13 mouse cellular contexts compared by ENCODE assay signal in genomic region chr13:16761415-16761814, GRCm38 (mm10).
A peak's percentile ranks its signal among the peaks of the same experiment; 100 is the strongest.
DNase-seq lines count a peak whose midpoint lies in the region; ATAC-seq and TF ChIP-seq lines count a peak whose summit lies in the region.
"Had no signal": no experiment of that assay in that cellular context is flagged by ENCODE, and none has a peak within 500 bp of the region (broad histone marks: within the 10 kb centered on the region; RNA-seq: fewer than 3 reads in every experiment).

No protein-coding gene starts in this region.

- no peak overlapping the region for H3K9ac ChIP-seq in heart, postnatal 0 days (replicated peaks; ENCODE audit: low read depth, low read length)
- H3K9ac ChIP-seq in stomach, embryonic 14.5 days (replicated peaks; ENCODE audit: low read depth, low read length) = no peak overlapping the region
- H3K9ac ChIP-seq: forebrain, embryonic 13.5 days; neural tube, embryonic 13.5 days had no signal

- ATAC-seq in Patski = peak; percentile 93
- peak; percentile 55; the same call in 1 of the 2 replicates for ATAC-seq in heart, postnatal 0 days (ENCODE audit: insufficient read depth, low read depth)
- peak; percentile 53; the same call in 1 of the 2 replicates for ATAC-seq in stomach, embryonic 14.5 days (ENCODE audit: insufficient number of reproducible peaks, insufficient read depth, low FRiP score, low read depth)
- no peak for ATAC-seq in inflammation-experienced regulatory T-cells, adult 6 months

- DNase-seq in kidney, postnatal 10 days = peak; percentile 31
- DNase-seq in kidney, postnatal 36 days = no peak
- DNase-seq in Patski (ENCODE audit: low read depth, low spot score) = no peak
- DNase-seq in heart, postnatal 0 days (ENCODE audit: low spot score) = peak; percentile 29
- DNase-seq in adrenal gland, adult 18-20 months (ENCODE audit: low spot score in 2 of 2) = no peak
- DNase-seq: embryo, embryonic 11 days; liver had no signal

- no peak overlapping the region for H3K4me2 ChIP-seq in heart, postnatal 0 days (ENCODE audit: low read depth, low read length)
- no peak overlapping the region for H3K4me2 ChIP-seq in stomach, embryonic 14.5 days (replicated peaks; ENCODE audit: low read depth, low read length)
- H3K4me2 ChIP-seq: forebrain, embryonic 13.5 days; neural tube, embryonic 13.5 days had no signal

- peak; percentile 59 for TF ChIP-seq CTCF in Patski (IDR thresholded peaks at IDR 0.05)
- TF ChIP-seq CTCF in heart, postnatal 0 days (IDR thresholded peaks at IDR 0.05; ENCODE audit: low read depth) = no peak

- POLR2A ChIA-PET in Patski (lab: Charles Lee) = no interaction called here

- H3K27me3 ChIP-seq in Patski = no peaks in the 10 kb centered on the region
- H3K27me3 ChIP-seq in heart, postnatal 0 days (ENCODE audit: control insufficient read depth, insufficient read depth, low read length) = no peaks in the 10 kb centered on the region
- H3K27me3 ChIP-seq in stomach, embryonic 14.5 days (ENCODE audit: control insufficient read depth, insufficient read depth, low read length) = no peaks in the 10 kb centered on the region
- H3K27me3 ChIP-seq: forebrain, embryonic 13.5 days; neural tube, embryonic 13.5 days had no signal

- in situ Hi-C loops in Patski (cut with MboI; ENCODE audit: low pct_unique_long_range_greater_than_20kb) = loop anchor here (5.0 kb wide), 2 partner anchors 671 to 744 kb away; no protein-coding TSS in a partner anchor

- H3K4me1 ChIP-seq in heart, postnatal 0 days (ENCODE audit: control insufficient read depth, insufficient read depth) = no peaks in the 10 kb centered on the region
- no peaks in the 10 kb centered on the region for H3K4me1 ChIP-seq in stomach, embryonic 14.5 days (ENCODE audit: control insufficient read depth, insufficient read depth, low read length)

- CTCF ChIA-PET in Patski (lab: Charles Lee) = interaction anchor here (1.3 kb wide), 1 partner anchor 750 kb away, joined by 4 read pairs; the partner anchor contains the start of gene Inhba

- no peaks in the 10 kb centered on the region for H3K36me3 ChIP-seq in heart, postnatal 0 days (replicated peaks; ENCODE audit: control insufficient read depth, insufficient read depth, low read length)
- no peaks in the 10 kb centered on the region for H3K36me3 ChIP-seq in stomach, embryonic 14.5 days (ENCODE audit: control insufficient read depth, insufficient read depth, low read length)
- H3K36me3 ChIP-seq: hindbrain, embryonic 10.5 days; midbrain, embryonic 10.5 days; neural tube, embryonic 13.5 days had no signal

- 56% methylated on average over 4 of the region's 4 CpGs for WGBS in heart, postnatal 0 days
- WGBS in stomach, embryonic 14.5 days = 56% methylated on average over 4 of the region's 4 CpGs

- H3K9me3 ChIP-seq in heart, postnatal 0 days (replicated peaks; ENCODE audit: control insufficient read depth, low read length) = no peaks in the 10 kb centered on the region
- no peaks in the 10 kb centered on the region for H3K9me3 ChIP-seq in stomach, embryonic 14.5 days (ENCODE audit: control insufficient read depth, low read depth, low read length)
- H3K9me3 ChIP-seq: forebrain, embryonic 13.5 days; hindbrain, embryonic 10.5 days; midbrain, embryonic 10.5 days; neural tube, embryonic 13.5 days had no signal

- no peak overlapping the region for H3K27ac ChIP-seq in heart, postnatal 0 days (ENCODE audit: low read depth)
- H3K27ac ChIP-seq in stomach, embryonic 14.5 days (ENCODE audit: low read length) = no peak overlapping the region
- H3K27ac ChIP-seq: hindbrain, embryonic 10.5 days; midbrain, embryonic 10.5 days; neural tube, embryonic 13.5 days had no signal

- H3K4me3 ChIP-seq in heart, postnatal 0 days (ENCODE audit: low read depth, low read length) = no peak overlapping the region
- no peak overlapping the region for H3K4me3 ChIP-seq in stomach, embryonic 14.5 days (ENCODE audit: low read depth, low read length)
- H3K4me3 ChIP-seq: forebrain, embryonic 13.5 days; hindbrain, embryonic 10.5 days; midbrain, embryonic 10.5 days; neural tube, embryonic 13.5 days had no signal

- no peak for TF ChIP-seq EP300 in heart, postnatal 0 days (IDR thresholded peaks at IDR 0.05; ENCODE audit: low read depth)

Comparison
In these comparisons a context has a peak if more than half of its experiments do, and no peak if none do; other contexts are left out.
1. DNase-seq: peak in kidney, postnatal 10 days (single experiment) and heart, postnatal 0 days (single experiment); none in kidney, postnatal 36 days (0 of 2), Patski (single experiment) and adrenal gland, adult 18-20 months (0 of 2).